Mouse (Mus musculus): ENCODE measurements around the gene Lrrc3c.
"Not testable (repeated sequence)": the region's sequence is repeated elsewhere in the genome, so short reads cannot be mapped to it uniquely, and the experiment has no call there.

The Lrrc3c gene

GRCm38 (mm10) chr11:98586087-98586891 is 11.8 kb upstream of the Lrrc3c start:
- DNase-seq (ENCODE audit: low read depth, low spot score): peak; percentile 51

- peak; percentile 99 for DNase-seq (ENCODE audit: low read depth, low spot score)
Observed at GRCm38 (mm10) chr11:98586892-98587563, 11.1 kb upstream of the Lrrc3c start, which contains the start of gene Ormdl3. Gene Ormdl3, minus strand, starts transcription at chr11:98587368.

DNA sequence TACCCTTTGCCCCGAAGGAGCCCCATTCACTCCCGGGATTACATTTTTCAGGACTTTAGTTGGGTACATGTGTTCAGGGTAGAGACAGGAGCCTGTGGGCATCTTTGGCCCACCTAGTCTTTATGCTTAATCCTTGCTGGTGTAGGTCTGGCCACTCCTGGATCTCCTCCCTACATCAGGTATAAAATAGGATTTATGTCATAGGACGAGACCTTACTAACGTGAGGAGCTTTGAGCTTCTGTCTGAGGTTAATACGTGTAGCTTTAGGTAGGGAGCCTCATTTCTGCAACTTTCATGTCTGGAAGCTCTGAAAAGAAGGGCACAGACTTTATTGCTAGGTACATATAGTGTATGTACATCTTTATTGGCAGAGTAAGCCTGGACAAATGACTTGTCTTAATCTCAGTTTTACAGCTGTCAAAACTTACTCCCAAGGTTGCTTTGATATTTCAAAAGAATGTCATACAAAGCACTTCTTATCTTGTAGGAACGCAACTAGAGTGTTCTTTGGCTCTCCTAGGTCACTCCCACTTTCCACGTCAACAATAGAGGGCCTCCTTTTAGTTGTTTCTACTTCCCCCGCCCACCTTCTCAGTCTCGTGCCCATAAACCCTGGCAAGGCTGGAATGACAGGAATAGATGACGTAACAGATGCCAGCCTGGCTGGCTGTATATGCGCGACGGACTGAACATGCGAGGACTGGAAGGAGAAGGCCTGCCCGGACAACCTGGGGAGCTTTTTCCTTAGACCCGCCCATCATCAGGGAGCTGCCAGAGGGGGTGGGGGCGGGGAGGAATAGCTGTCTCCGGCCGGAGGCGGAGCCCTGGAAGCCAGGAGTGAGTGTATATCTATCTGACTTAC is 10.2 kb upstream of the Lrrc3c start:
- peak; percentile 85 for DNase-seq (ENCODE audit: low read depth, low spot score)

DNA sequence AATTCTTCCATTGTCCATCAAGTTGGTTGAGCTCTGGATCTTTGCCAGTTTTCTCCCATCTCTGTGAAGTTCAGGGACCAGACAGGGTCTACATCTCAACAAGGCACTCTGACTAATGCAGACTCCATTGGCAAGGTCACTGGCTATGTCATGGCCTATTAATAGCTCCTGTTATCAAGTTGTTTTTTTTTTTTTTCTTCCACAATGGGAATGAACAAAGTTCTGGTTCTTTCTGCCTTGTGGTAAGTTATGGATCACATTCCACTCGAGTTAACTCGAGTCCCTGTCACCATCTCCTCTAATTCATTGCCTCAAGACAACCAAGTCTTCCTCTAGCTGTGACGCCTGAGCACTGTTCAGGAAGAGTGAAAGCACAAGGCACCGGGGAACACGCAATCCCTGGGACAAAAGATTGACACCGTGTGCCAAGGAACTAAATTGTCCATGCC is 9.2 kb upstream of the Lrrc3c start:
- peak; percentile 78 for DNase-seq (ENCODE audit: low read depth, low spot score)

DNA sequence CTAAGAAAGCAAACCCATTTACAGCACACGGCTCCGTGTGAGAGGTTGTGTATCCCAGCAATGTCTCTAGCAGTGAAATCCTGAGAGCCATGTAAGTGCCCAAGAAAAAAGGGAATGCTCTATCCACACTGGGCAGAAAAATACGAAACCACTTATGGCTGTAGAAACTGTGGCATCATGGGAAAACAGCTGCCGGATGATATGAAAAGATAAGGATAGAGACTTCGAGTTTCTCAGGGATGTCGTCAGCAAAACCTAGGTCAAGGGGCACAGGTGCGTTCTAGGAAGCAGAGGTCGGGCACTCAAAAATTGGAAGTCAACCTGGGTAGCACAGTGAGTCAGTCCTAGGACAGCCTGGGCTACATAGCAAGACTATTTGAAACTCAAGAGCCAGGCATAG is 8.8 kb upstream of the Lrrc3c start:
- no peak for DNase-seq (ENCODE audit: low read depth, low spot score)

- no peak for DNase-seq (ENCODE audit: low read depth, low spot score)
Observed at GRCm38 (mm10) chr11:98590548-98591445, 7.3 kb upstream of the Lrrc3c start.

DNA sequence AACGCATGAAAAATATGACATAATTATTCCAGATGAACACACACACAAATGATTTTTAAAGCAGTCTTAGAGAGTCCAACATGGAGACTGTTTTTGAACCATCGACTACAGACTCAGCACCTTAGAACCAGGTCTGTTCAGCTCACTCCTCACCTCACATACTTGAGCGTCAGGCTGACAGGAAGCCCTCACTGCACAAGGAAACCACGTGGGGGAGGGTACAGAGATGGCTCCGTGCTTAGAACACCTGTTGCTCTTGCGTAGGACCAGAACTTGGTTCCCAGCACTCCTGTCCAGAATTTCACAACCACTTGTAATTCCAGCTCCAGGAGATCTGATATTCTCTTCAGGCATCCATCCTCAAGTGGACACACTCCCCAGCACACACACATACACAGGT is 3.1 kb upstream of the Lrrc3c start:
- no peak for DNase-seq (ENCODE audit: low read depth, low spot score)

DNA sequence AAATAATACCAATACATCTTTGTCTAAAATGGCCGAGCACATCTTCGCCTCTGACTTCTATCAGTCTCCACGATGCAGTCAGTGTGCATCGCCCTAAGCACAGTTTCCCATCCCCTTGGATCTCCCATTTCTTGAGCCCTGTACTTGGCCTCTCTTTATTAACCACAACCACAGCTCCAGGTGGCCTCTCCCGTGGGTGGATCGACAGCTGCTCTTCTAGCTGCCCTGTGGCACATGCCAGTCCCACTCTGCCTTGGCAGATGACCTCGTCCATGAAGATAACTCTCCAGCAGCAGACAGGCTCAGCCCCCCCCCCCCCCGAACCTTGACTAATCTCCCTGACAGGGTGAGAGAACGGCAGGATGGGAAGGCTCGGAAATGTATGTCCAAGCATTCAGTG is 2.6 kb upstream of the Lrrc3c start:
- no peak for DNase-seq (ENCODE audit: low read depth, low spot score)

DNA sequence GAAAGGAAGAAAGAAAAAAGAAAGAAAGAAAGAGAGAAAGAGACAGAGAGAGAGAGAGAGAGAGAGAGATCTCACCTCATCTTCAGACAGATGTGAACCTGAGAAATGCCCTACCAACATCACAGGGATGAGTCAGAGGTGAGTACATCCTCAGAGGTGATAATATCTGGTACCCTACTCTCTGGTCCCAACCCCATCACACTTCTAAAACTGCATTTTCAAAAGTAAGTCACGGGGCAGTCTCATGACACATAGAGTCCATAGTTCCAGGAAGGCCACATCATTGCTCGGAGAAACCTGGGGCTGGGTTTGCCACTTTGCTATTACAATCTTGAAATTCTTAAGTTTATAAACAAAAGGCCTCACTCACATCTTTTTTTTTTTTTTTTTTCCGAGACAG is 2.1 kb upstream of the Lrrc3c start:
- no peak for DNase-seq (ENCODE audit: low read depth, low spot score)

- peak; percentile 82 for DNase-seq (ENCODE audit: low read depth, low spot score)
Observed at GRCm38 (mm10) chr11:98597363-98597762, 728 bp upstream of the Lrrc3c start.

DNA sequence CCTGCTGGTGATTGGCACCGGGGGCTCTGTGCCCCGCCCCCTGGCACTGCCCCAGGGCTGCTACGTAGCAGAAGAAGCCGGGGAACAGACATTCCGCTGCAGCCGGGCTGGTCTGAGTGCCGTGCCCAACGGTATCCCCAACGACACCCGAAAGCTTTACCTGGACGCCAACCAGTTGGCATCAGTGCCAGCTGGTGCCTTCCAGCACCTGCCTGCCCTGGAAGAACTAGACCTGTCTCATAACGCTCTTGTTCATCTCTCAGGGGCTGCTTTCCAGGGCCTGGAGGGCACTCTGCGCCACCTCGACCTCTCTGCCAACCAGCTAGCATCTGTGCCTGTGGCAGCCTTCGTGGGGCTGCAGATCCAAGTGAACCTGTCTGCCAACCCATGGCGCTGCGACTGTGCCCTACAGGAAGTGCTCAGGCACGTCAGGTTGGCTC is 780 bp downstream of the Lrrc3c start:
- no peak for DNase-seq (ENCODE audit: low read depth, low spot score)

GRCm38 (mm10) chr11:98599291-98599690 is 1.2 kb downstream of the Lrrc3c start:
- no peak for DNase-seq (ENCODE audit: low read depth, low spot score)

DNA sequence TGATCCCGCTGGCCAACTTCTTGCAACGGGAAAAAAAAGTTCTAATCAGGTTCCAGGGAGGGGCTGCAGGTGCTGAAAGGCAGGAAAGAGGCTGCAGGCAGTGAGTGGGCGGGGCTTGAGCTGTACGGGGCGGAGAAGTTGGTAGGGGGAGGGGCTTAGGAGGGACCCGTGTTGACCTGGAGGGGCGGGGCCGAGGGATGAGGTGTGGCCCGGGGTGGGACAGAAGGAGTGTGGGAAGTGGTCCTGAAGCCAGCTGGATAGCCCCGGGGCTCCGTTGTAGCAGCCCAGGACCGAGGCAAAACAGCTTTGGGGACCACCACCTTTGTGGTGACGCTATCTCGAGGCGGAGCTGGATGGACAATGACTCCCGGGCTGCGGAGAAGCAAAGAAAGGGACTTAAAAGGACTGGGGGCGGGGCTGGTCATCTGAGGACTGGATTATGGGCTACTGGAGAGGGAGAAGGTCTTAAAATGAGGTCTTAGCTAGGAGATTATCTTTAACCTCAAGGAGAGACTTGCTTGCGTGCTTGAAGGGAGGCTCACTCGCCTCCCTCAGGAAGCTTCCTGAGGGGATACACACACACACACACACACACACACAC is 4.1 kb downstream of the Lrrc3c start:
- DNase-seq (ENCODE audit: low read depth, low spot score): no peak

DNA sequence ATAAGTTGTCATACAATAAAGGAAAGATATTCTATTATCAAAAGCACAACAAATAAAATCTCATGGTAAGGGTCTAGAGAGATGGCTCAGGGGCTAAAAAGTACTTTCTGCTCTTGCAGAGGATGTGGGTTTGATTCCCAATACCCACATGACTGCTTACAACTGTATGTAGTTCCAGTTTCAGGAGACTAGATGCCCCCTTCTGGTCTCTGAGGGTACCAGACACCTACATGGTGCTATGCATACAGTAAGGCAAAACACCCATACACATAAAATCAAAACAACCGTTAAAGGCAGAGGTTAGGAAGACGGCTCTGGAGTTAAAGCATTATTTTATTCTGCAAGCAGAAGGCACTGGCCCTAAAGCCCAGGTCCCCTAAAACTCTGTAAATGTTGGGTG is 5.9 kb downstream of the Lrrc3c start:
- no peak for DNase-seq (ENCODE audit: low read depth, low spot score)

DNA sequence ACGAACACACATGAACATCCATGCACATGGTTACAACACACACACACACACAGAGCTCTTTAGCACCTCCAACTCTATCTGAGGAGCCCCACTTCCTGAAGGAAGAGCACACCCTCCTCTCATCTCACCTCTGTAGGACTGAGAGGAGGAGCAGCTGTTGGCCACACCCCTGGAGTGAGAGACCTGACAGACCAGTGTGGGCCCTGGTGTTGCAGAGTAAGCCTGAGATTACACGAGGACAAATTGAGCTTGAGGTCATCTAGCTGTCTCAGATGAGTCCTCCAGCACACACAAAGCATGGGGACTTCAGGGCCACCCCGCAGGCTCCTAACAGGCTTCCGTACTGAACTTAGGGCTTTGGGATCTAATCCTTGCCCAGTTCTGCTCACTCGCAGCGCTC is 6.8 kb downstream of the Lrrc3c start:
- DNase-seq (ENCODE audit: low read depth, low spot score): not testable (repeated sequence)

GRCm38 (mm10) chr11:98606763-98607162 is 8.7 kb downstream of the Lrrc3c start:
- peak; percentile 79 for DNase-seq (ENCODE audit: low read depth, low spot score)

GRCm38 (mm10) chr11:98620791-98621190 is 22.7 kb downstream of the Lrrc3c start:
- DNase-seq (ENCODE audit: low read depth, low spot score): no peak

- not testable (repeated sequence) for DNase-seq (ENCODE audit: low read depth, low spot score)
Observed at GRCm38 (mm10) chr11:98623981-98624380, 25.9 kb downstream of the Lrrc3c start.

DNA sequence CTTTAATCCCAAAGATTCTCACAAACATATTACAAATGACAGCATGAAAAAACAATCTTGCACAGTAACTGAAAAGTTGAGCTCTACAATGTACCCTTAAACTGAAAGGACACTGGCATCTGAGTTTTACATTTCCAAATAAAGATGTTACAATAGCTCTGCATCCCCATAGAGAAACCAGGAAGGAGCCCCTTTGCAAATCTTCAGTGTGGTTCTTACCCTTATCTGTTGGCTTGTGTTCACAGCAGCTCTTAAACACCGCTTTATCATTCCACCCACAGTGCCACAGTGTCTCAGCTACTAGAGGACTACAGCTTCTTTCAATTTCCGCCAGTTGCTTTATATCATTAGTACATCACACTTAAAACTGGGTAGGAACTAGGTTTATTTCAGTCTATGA is 26.3 kb downstream of the Lrrc3c start:
- not testable (repeated sequence) for DNase-seq (ENCODE audit: low read depth, low spot score)

DNA sequence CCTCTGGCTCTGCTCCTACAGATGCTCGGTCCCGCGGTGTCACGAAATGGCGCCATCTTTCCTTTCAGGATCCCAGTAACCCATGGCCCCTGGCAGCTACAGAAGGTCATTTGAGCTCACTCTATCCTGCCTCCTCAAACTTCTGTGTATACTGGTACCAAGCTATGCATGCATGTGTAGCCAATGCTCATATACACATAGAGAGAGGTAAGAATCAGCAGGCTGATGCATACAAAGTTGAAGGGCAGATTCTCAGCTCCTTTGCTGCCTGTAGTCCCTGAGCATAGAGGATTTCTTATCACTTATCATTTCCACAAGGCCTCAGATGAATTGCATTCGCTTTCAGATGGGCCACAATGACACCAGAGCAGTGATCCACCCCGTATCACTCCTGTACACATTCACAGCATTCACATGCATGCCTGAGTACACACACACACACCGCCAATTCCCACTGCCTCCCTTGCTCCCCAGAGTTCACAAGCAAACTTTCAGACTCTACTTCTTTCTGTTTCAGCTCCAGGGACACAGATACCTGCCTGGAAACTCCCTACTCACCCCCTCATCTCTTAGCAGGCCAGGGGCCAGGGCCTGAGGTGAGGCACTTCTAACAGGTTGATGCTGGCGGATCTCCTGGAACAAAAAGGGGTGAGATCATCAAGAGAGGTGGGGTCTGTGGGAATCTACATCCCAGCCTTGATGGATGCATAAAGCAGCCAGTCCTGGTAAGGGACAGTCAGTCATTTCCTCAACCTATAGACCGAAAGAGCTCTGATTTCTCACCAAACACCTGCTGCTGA is 27.7 kb downstream of the Lrrc3c start, which contains the start of the genes Gm12355 and Gsdma3:
Gene Gm12355, minus strand, starts transcription at position 51 of the 800 bp plus-strand sequence.
Gene Gsdma3, plus strand, starts transcription at position 750 of the 800 bp plus-strand sequence.
- DNase-seq (ENCODE audit: low read depth, low spot score): no peak
